Mouse (Mus musculus) midbrain, embryonic 16.5 days (tissue): Measurements from ENCODE around the gene Tpm4. TPM values are rescaled to one million over a fixed set of nuclear protein-coding genes. Genes with fewer than 3 reads are reported as not detected.

Source experiments
- ATAC-seq: fragments of 200-750 bp; cut with Nextera tagmentation; 2 replicates; pipeline ENCODE4 v1.8.0; 2017; ENCODE audit warnings: moderate TSS enrichment
- H3K27ac ChIP-seq: fragments of 300-500 bp; sonication (generic); 2 replicates; pipeline ENCODE4 v1.5.1; 2014; ENCODE audit warnings: mild to moderate bottlenecking, low read length, mixed read lengths
- H3K27me3 ChIP-seq: fragments of 300-500 bp; sonication (generic); 2 replicates; pipeline ENCODE4 v1.6.1; 2014; ENCODE audit warnings: low read depth, low read length, mixed read lengths; ENCODE audit not compliant: control insufficient read depth, insufficient read depth
- H3K36me3 ChIP-seq: fragments of 300-500 bp; sonication (generic); 2 replicates; pipeline ENCODE4 v1.6.1; 2014; ENCODE audit warnings: mild to moderate bottlenecking, low read length, moderate library complexity, mixed read lengths; ENCODE audit not compliant: control insufficient read depth, insufficient read depth
- H3K4me1 ChIP-seq: fragments of 300-500 bp; sonication (generic); 2 replicates; pipeline ENCODE4 v1.6.1; 2014; ENCODE audit warnings: mild to moderate bottlenecking, low read length, mixed read lengths; ENCODE audit not compliant: control insufficient read depth, insufficient read depth
- H3K4me2 ChIP-seq: fragments of 300-500 bp; sonication (generic); 2 replicates; pipeline ENCODE4 v1.6.1; 2014; ENCODE audit warnings: mild to moderate bottlenecking, low read length, mixed read lengths
- H3K4me3 ChIP-seq: fragments of 300-500 bp; sonication (generic); 2 replicates; pipeline ENCODE4 v1.5.1; 2014; ENCODE audit warnings: low read depth, mild to moderate bottlenecking, low read length, moderate library complexity, mixed read lengths
- H3K9ac ChIP-seq: fragments of 300-500 bp; sonication (generic); 2 replicates; pipeline ENCODE4 v1.6.1; 2014; ENCODE audit warnings: low read depth, low read length, mixed read lengths
- H3K9me3 ChIP-seq: fragments of 300-500 bp; sonication (generic); replicated peaks from 2 replicates; pipeline ENCODE4 v1.6.1; 2014; ENCODE audit warnings: mild to moderate bottlenecking, low read length, mixed read lengths; ENCODE audit not compliant: control insufficient read depth, poor library complexity, severe bottlenecking
- WGBS: fragments of 180-500 bp; shearing (Covaris S2); extraction: QIAGEN DNeasy Blood & Tissue Kit; methylation state at CpG from one replicate; pipeline ENCODE4 v1.1.7; 2014; 5-methylcytosine and 5-hydroxymethylcytosine counted together
- polyA plus RNA-seq: library from polyadenylated mRNA; unstranded; fragments of >200 nt; fragmentation: Nextera tagmentation; extraction: Ambion mirVana; gene quantifications from 2 replicates; pipeline ENCODE4 v1.2.1, GENCODE M21; 2015

Gene Tpm4
- polyA plus RNA-seq, 1 experiment from 2014 or later: 151 TPM

DNA sequence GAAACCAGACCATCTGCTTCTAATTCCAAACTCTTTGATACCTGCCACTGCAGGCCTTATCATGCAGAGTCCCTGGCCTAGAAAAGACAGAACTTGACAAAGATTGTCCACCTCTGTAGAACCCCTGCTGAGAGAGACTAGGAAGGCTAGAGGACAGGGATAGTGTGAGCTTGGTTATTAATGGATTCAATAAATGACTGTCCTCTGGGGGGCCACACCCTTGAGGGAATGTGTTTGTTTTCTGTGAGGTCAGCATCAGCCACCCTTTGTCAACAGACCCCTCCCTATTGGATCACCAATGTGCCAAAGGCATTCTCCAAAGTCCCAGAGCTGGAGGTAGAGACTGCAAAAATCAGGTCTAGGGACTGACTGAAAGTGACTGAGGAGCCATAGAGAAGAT is 57.3 kb downstream of the Tpm4 start:
- Histone ChIP-seq H3K9ac (no peak overlapping the region), H3K4me1 (no peaks in the 10 kb centered on the region), H3K27ac (no peak overlapping the region), H3K27me3 (no peaks in the 10 kb centered on the region), H3K4me3 (no peak overlapping the region), H3K36me3 (no peaks in the 10 kb centered on the region), H3K4me2 (no peak overlapping the region), H3K9me3 (no peaks in the 10 kb centered on the region)
- ATAC-seq: no peak

DNA sequence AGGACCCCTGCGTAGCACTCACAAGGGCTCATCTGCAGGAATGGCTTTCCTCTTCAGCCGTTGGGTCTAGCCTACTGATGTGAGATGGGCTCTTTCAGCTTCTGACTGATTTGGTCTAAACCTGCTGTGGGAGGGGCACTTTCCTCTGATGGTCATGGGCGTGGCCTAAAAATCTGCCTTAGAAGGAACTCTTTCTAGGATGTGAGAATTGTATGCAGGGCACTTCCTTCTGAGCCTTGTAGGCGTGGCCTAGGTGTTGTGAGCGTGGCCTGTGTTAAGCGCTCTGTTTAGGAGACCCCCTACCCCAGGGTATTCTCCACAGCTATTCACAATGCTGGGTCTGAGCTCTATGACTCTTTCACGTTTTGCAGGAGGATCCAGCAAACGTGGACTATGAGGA is 63.2 kb downstream of the Tpm4 start:
- WGBS: 57% methylated on average over 8 of the region's 8 CpGs

More for the DNA sequence above, 63.2 kb downstream of the Tpm4 start:
- Histone ChIP-seq H3K27me3 (no peaks in the 10 kb centered on the region), H3K4me2 (no peak overlapping the region), H3K9ac (no peak overlapping the region), H3K36me3 (no peaks in the 10 kb centered on the region), H3K9me3 (peaks cover 15% of the 10 kb centered on the region), H3K27ac (no peak overlapping the region), H3K4me1 (no peaks in the 10 kb centered on the region), H3K4me3 (no peak overlapping the region)
- ATAC-seq: no peak

Other genes starting within 250 kb of the Tpm4 start
- 18.4 and 21.2 TPM in 2 replicates for gene Zfp882, start 226.4 kb upstream of the Tpm4 start, polyA plus RNA-seq
- gene Zfp617, start 226.3 kb upstream of the Tpm4 start, polyA plus RNA-seq: 32.7 and 33.6 TPM in 2 replicates
- gene Zfp961, start 183.9 kb upstream of the Tpm4 start, polyA plus RNA-seq: 15.2 and 17.6 TPM in 2 replicates
- 0.42 and 0.70 TPM in 2 replicates for gene Cyp4f18, start 125.3 kb upstream of the Tpm4 start, polyA plus RNA-seq
- gene Olfr372, start 93.8 kb upstream of the Tpm4 start, polyA plus RNA-seq: not detected in 2 replicates
- not detected in 2 replicates for gene Olfr373, start 51.8 kb upstream of the Tpm4 start, polyA plus RNA-seq
- 0.04 TPM in 1 of 2 replicates, not detected in the other for gene Olfr374, start 27.9 kb upstream of the Tpm4 start, polyA plus RNA-seq
- 84.5 and 96.5 TPM in 2 replicates for gene Rab8a, start 26.2 kb downstream of the Tpm4 start, polyA plus RNA-seq
- gene Hsh2d, start 54.7 kb downstream of the Tpm4 start, polyA plus RNA-seq: not detected in 2 replicates
- gene Cib3, start 77.9 kb downstream of the Tpm4 start, polyA plus RNA-seq: 0.11 TPM in 1 of 2 replicates, not detected in the other
- not detected in 2 replicates for gene Gm11034, start 78.7 kb downstream of the Tpm4 start, polyA plus RNA-seq
- gene Fam32a, start 84.8 kb downstream of the Tpm4 start, polyA plus RNA-seq: 111 and 112 TPM in 2 replicates
- gene Ap1m1, start 105.0 kb downstream of the Tpm4 start, polyA plus RNA-seq: 288 and 297 TPM in 2 replicates
- 9.7 and 11.3 TPM in 2 replicates for gene Gm10282, start 170.3 kb downstream of the Tpm4 start, polyA plus RNA-seq
- 3.6 and 4.0 TPM in 2 replicates for gene Klf2, start 184.1 kb downstream of the Tpm4 start, polyA plus RNA-seq